Mouse (Mus musculus) testis, adult 2 months (tissue): ENCODE measurements around the gene Manbal.

Source experiments
- CTCF ChIP-seq: fragments of 200-500 bp; IDR thresholded peaks from 2 replicates; pipeline ENCODE4 v1.5.1; 2012; ENCODE audit warnings: low read depth, mild to moderate bottlenecking, inconsistent platforms, low read length, moderate library complexity; ENCODE audit not compliant: control insufficient read depth, insufficient read depth, insufficient replicate concordance
- POLR2A ChIP-seq: fragments of 200-500 bp; IDR thresholded peaks from 2 replicates; pipeline ENCODE4 v1.6.1; 2012; ENCODE audit warnings: low read depth, mild to moderate bottlenecking, inconsistent platforms, low read length, moderate library complexity; ENCODE audit not compliant: control insufficient read depth

DNA sequence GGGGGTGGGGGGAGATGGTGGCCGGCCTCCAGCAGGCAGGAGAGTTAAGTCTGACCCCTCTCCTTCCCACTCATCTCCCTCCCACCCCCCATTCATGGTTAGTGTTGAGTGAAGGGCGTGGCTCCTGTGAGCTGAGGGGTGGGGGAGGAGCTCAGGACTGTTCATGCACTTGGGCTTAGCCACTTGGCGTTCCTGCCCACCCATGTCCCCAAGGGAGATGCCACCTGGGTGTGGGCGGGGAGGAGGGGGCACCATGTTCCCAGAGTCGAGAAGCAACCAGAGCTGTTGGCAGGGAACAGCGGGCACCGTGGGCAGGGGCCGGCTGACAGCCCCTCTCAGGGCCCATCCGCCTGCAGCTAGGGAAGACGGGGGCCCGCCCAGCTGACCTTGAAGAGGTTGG lies 69.1 kb downstream of the Manbal start:
- TF ChIP-seq CTCF (no peak), POLR2A (no peak)
